Mouse (Mus musculus) ES-Bruce4 (cell line): ENCODE data around the gene Erg.

ENCODE experiments used
- CTCF ChIP-seq: IDR thresholded peaks from one replicate; pipeline ENCODE4 v1.8.1; 2011; ENCODE audit warnings: low read depth, low read length
- EP300 ChIP-seq: IDR thresholded peaks from 2 replicates; pipeline ENCODE4 v1.6.1; 2011; ENCODE audit warnings: low read depth, low read length; ENCODE audit not compliant: insufficient read depth
- POLR2A ChIP-seq: IDR thresholded peaks from one replicate; pipeline ENCODE4 v1.8.1; 2011; ENCODE audit warnings: low read length; ENCODE audit not compliant: insufficient read depth

GRCm38 (mm10) chr16:95344961-95345360 is 241.4 kb downstream of the Erg start:
- no peak for TF ChIP-seq POLR2A
- no peak for TF ChIP-seq CTCF
- no peak for TF ChIP-seq EP300
